Mouse (Mus musculus): Measurements from ENCODE around the gene Il17d.

DNA sequence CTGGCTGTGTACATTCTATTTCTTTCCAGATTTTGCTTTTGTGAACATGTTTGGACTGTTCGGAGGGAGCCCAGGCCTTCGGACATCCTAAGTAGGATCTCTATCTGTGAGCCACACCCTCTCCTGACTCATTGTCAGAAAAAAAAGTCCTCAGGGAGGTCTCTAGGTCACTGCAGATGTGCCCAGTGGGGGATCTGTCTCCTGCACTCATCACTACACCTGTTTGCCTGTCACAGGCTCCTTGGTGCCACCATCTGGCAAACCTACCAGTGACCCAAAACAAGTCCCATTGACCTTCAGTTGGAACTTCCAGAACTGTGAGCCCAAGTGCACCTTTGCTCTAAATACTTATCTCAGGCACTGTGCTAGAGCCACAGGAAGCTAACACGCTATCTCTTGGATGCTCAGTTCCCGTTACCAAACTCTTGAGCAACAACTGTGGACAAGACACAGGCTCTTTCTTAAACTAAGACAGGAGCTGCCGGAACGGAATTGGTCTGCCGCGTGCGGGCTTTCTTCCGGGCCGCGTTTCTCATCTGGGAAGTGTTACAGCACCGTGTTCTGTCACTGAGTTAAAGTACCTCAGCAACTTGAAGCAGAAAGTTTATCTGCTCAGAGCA is 19.0 kb downstream of the Il17d start:
- TF ChIP-seq CTCF (IDR thresholded peaks at IDR 0.05; ENCODE audit: borderline replicate concordance, extremely low read depth, insufficient read depth, insufficient read length) (no peak), POLR2A (IDR thresholded peaks at IDR 0.05; ENCODE audit: borderline replicate concordance, extremely low read depth, insufficient read depth, insufficient read length, poor library complexity, severe bottlenecking) (no peak)

Measured in brain, embryonic 14.5 days (tissue).